Mouse (Mus musculus) heart, postnatal 0 days (tissue): ENCODE measurements around the gene Zfp771.

Source experiments
- CTCF ChIP-seq: IDR thresholded peaks from 2 replicates; pipeline ENCODE4 v1.5.1; 2016; ENCODE audit warnings: antibody characterized with exemption, control low read depth, low read depth
- EP300 ChIP-seq: IDR thresholded peaks from 2 replicates; pipeline ENCODE4 v1.6.1; 2016; ENCODE audit warnings: antibody characterized with exemption, low read depth

- TF ChIP-seq CTCF = no peak
- TF ChIP-seq EP300 = no peak
These were observed 31.4 kb upstream of the Zfp771 start for GRCm38 (mm10) chr7:127212432-127213250.
